Mouse (Mus musculus) forebrain, embryonic 16.5 days (tissue): ENCODE measurements around the gene Bcl2a1c. TPM values are rescaled to one million over a fixed set of nuclear protein-coding genes. Genes with fewer than 3 reads are reported as not detected.
"Not testable (repeated sequence)": the region's sequence is repeated elsewhere in the genome, so short reads cannot be mapped to it uniquely, and the experiment has no call there.

Source experiments
- ATAC-seq: fragments of 200-750 bp; cut with Nextera tagmentation; 2 replicates; pipeline ENCODE4 v1.8.0; 2017; ENCODE audit warnings: mild to moderate bottlenecking, moderate library complexity
- H3K27ac ChIP-seq: fragments of 300-500 bp; sonication (generic); 2 replicates; pipeline ENCODE4 v1.5.1; 2014; ENCODE audit warnings: low read length, control low read depth
- H3K27me3 ChIP-seq: fragments of 300-500 bp; sonication (generic); replicated peaks from 2 replicates; pipeline ENCODE4 v1.6.1; 2014; ENCODE audit warnings: low read length; ENCODE audit not compliant: control insufficient read depth, insufficient read depth
- H3K36me3 ChIP-seq: fragments of 300-500 bp; sonication (generic); 2 replicates; pipeline ENCODE4 v1.6.1; 2014; ENCODE audit not compliant: control insufficient read depth, insufficient read depth
- H3K4me1 ChIP-seq: fragments of 300-500 bp; sonication (generic); replicated peaks from 2 replicates; pipeline ENCODE4 v1.6.1; 2014; ENCODE audit warnings: low read length; ENCODE audit not compliant: control insufficient read depth, insufficient read depth
- H3K4me2 ChIP-seq: fragments of 300-500 bp; sonication (generic); 2 replicates; pipeline ENCODE4 v1.6.1; 2014; ENCODE audit warnings: mild to moderate bottlenecking, low read length, control low read depth
- H3K4me3 ChIP-seq: fragments of 300-500 bp; sonication (generic); replicated peaks from 2 replicates; pipeline ENCODE4 v1.5.1; 2014; ENCODE audit warnings: mild to moderate bottlenecking, low read length, control low read depth
- H3K9ac ChIP-seq: fragments of 300-500 bp; sonication (generic); replicated peaks from 2 replicates; pipeline ENCODE4 v1.6.1; 2014; ENCODE audit warnings: low read depth, low read length, control low read depth
- H3K9me3 ChIP-seq: fragments of 300-500 bp; sonication (generic); 2 replicates; pipeline ENCODE4 v1.6.1; 2016; ENCODE audit warnings: low read length; ENCODE audit not compliant: control insufficient read depth
- WGBS: fragments of 180-500 bp; shearing (Covaris S2); extraction: QIAGEN DNeasy Blood & Tissue Kit; methylation state at CpG from one replicate; pipeline ENCODE4 v1.1.7; 2014; 5-methylcytosine and 5-hydroxymethylcytosine counted together
- polyA plus RNA-seq: library from polyadenylated mRNA; unstranded; fragments of >200 nt; fragmentation: Nextera tagmentation; extraction: Ambion mirVana; gene quantifications from 2 replicates; pipeline ENCODE4 v1.2.1, GENCODE M21; 2015

Bcl2a1c gene
- polyA plus RNA-seq, 1 experiment from 2014 or later: not detected

DNA sequence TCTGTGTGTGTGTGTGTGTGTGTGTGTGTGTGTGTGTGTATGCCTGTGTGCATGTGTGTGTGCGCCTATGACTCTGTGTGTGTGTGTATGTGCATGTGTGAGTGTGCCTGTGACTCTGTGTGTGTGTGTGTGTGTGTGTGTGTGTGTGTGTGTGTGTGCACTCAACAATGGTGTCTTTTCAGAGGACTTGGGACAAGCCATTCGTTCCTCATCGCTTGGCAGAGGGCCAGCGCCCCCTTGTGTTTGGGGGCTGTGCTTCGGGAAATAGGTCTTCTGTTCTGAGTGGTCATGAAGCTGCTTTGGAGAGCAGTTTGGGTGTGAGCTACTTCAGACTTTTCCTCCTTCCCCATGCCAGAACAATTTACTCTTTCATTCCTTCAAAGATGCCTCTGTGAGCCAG is 41.8 kb downstream of the Bcl2a1c start:
- ATAC-seq, H3K27me3 ChIP-seq, H3K36me3 ChIP-seq, H3K27ac ChIP-seq, H3K9ac ChIP-seq, H3K9me3 ChIP-seq, H3K4me2 ChIP-seq, H3K4me1 ChIP-seq, H3K4me3 ChIP-seq: not testable (repeated sequence)
- 25% methylated on average over 5 of the region's 5 CpGs for WGBS

DNA sequence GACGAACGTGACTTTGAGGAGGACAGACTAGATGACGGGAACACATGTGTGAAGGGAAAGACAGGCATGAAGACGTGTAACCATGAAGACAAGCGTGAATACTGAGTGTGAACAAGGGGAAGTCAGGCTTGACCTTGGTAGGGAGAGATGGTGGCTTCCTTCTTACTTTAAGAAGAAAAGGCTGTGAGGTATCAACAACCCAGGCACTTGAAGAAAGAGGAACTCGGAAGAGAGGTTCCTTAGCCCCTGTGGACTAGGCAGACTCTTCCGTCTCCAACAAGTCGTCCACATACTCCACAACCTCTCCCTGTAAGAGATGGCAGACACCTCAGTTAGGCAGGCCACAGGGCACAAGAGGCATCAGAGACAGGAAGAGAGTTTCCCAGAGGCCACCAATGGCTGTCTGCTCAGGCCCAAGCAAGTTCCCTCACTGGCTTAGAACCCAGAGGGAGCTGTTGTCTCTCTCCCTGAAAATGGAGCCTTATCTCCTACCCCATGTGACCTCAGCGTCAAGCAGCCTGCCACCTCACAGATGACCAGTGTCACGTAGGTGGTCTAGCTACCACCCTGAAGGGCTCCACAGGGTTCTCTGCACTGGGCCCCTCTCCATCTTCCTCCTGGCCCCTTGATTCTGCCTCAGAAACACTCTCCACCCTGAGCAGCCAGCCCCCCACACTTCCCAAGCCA is 45.5 kb downstream of the Bcl2a1c start:
- Histone ChIP-seq H3K27ac (no peak overlapping the region), H3K4me3 (no peak overlapping the region), H3K36me3 (no peaks in the 10 kb centered on the region), H3K4me2 (no peak overlapping the region), H3K4me1 (no peaks in the 10 kb centered on the region), H3K9ac (no peak overlapping the region), H3K27me3 (no peaks in the 10 kb centered on the region), H3K9me3 (no peaks in the 10 kb centered on the region)
- ATAC-seq: no peak
- 89% methylated on average over 10 of the region's 10 CpGs for WGBS

DNA sequence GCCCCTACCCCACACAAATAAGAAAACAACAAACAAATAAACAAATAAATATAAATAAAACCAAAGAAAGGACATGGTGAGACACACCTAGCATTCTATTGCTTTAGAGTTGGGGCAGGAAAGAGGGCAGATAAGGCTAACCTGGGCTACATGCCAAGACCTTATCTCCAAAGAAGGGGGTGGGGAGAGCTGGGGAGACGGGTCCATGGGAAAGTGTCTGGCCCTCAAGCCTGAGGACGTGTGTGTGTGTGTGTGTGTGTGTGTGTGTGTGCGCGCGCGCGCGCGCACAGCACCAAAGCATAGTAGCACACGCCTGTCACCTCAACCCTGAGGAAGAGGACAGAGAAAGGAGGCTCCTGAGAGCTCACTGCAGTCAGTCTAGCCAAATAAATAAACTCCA is 47.2 kb downstream of the Bcl2a1c start:
- WGBS: 96% methylated on average over 10 of the region's 10 CpGs

DNA sequence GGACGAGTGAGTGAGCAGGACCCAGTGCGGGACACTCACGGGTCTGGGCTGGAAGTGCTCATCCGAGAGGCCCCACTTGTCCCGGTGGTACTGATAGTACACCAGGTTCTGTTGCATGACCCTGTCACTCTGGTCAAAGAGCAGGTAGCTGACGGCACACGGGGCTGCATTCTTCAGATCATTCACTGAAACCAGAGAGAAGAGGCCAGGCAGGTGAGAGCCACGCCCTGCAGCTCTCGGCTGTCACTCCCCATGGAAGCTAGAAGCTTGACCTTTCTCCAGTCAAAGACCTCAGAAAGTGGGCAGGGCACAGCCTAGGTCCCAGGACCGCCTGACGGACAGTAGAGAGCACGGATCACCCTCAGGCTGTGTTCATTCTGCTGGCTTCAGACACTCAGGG is 49.9 kb downstream of the Bcl2a1c start:
- no peak for ATAC-seq
- Histone ChIP-seq H3K27ac (no peak overlapping the region), H3K4me1 (no peaks in the 10 kb centered on the region), H3K4me2 (no peak overlapping the region), H3K27me3 (no peaks in the 10 kb centered on the region), H3K9me3 (no peaks in the 10 kb centered on the region), H3K9ac (no peak overlapping the region), H3K4me3 (no peak overlapping the region), H3K36me3 (no peaks in the 10 kb centered on the region)
- 94% methylated on average over 12 of the region's 12 CpGs for WGBS

More for the DNA sequence above, 47.2 kb downstream of the Bcl2a1c start:
- H3K27me3 ChIP-seq: no peaks in the 10 kb centered on the region
- no peak overlapping the region for H3K9ac ChIP-seq
- no peak overlapping the region for H3K4me3 ChIP-seq
- H3K27ac ChIP-seq: no peak overlapping the region
- no peaks in the 10 kb centered on the region for H3K36me3 ChIP-seq
- no peaks in the 10 kb centered on the region for H3K4me1 ChIP-seq
- no peak for ATAC-seq
- no peak overlapping the region for H3K4me2 ChIP-seq
- no peaks in the 10 kb centered on the region for H3K9me3 ChIP-seq

Other genes with a start within 250 kb of the Bcl2a1c start
- gene Crtap, start 60.5 kb downstream of the Bcl2a1c start, polyA plus RNA-seq: 19.9 and 22.8 TPM in 2 replicates
- gene Glb1, start 70.9 kb downstream of the Bcl2a1c start, polyA plus RNA-seq: 23.3 and 23.4 TPM in 2 replicates
- 7.0 and 9.2 TPM in 2 replicates for gene Tmppe, start 71.0 kb downstream of the Bcl2a1c start, polyA plus RNA-seq
- gene Ccr4, start 174.8 kb downstream of the Bcl2a1c start, polyA plus RNA-seq: not detected in 2 replicates
- gene C130032M10Rik, start 185.6 kb downstream of the Bcl2a1c start, polyA plus RNA-seq: not detected in 2 replicates
- gene Trim71, start 234.2 kb downstream of the Bcl2a1c start, polyA plus RNA-seq: 0.12 and 0.13 TPM in 2 replicates